Mouse (Mus musculus) embryonic fibroblast, embryonic 13.5 days (primary cell): ENCODE measurements at regions not wholly inside any gene's neighbourhood (a gene's known extent, or its start where the extent isn't known, plus 50 kb on each side); places are given as distances from the start of the nearest gene placed in this dataset.

ENCODE experiments used
- CTCF ChIP-seq: IDR thresholded peaks from 2 replicates; pipeline ENCODE4 v1.5.1; 2011; ENCODE audit warnings: mild to moderate bottlenecking, control low read depth, low read length, moderate library complexity, borderline replicate concordance; ENCODE audit not compliant: insufficient read depth
- POLR2A ChIP-seq: IDR thresholded peaks from 2 replicates; pipeline ENCODE4 v1.6.1; 2011; ENCODE audit warnings: low read depth, mild to moderate bottlenecking, control low read depth, low read length, moderate library complexity

DNA sequence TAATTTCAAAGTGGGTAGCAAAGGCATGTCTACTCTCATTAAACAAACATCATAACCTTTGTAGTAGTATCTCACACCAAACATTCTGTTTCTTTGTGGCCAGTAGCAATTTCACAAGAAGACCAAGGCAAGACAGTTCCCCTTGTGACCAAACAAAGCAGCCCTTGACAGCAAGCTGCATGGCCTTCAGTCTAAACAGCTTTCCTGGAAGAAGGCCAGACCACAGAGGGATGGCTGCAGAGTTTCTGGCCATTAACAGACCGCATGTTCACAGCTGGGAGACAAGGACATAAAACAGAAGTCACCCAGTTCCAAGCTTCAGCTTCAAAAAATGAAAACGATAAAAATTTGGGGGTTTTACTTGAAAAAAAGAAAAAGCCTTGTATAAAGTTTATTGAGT, 1040.0 kb downstream of the Slc16a7 start:
- TF ChIP-seq CTCF (no peak), POLR2A (no peak)
